Mouse (Mus musculus) liver, embryonic 14.5 days (tissue): Measurements from ENCODE around the gene Adam22.

ENCODE experiments used
- CTCF ChIP-seq: IDR thresholded peaks from 2 replicates; pipeline ENCODE4 v1.5.1; 2016; ENCODE audit warnings: antibody characterized with exemption, low read depth, control low read depth
- EP300 ChIP-seq: IDR thresholded peaks from 2 replicates; pipeline ENCODE4 v1.6.1; 2016; ENCODE audit warnings: antibody characterized with exemption, low read depth

DNA sequence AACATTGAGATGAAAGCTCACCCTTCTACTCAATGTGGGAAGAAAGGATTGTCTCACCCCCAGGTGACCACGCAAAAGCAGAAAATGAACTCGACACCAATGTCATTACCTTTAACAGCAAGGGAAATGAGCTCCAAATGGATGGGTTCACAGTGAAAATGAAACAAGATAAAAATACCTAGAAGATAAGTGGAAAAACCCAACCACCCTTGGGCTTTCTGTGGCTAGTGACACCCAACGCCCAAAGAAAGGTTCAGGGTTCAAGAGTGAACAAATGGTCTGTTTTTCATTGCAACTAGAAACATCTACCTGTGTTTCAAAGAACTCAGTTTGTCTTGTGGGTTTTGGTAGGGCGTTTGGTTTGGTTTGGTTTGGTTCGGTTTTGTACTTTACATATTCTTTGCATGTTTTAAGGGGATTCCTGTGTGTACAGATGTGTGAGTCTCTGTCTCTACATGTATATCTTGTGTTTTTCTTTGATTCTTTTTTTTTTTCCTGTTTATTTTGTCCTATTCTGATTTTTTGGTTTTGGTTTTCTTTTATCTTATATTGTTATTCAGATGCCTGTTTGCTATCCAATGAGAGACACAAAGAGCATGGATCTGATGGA lies 6.4 kb upstream of the Adam22 start:
- TF ChIP-seq CTCF (no peak), EP300 (no peak)
